Comparison of ENCODE assay signal across 8 mouse cellular contexts in the genomic region with DNA sequence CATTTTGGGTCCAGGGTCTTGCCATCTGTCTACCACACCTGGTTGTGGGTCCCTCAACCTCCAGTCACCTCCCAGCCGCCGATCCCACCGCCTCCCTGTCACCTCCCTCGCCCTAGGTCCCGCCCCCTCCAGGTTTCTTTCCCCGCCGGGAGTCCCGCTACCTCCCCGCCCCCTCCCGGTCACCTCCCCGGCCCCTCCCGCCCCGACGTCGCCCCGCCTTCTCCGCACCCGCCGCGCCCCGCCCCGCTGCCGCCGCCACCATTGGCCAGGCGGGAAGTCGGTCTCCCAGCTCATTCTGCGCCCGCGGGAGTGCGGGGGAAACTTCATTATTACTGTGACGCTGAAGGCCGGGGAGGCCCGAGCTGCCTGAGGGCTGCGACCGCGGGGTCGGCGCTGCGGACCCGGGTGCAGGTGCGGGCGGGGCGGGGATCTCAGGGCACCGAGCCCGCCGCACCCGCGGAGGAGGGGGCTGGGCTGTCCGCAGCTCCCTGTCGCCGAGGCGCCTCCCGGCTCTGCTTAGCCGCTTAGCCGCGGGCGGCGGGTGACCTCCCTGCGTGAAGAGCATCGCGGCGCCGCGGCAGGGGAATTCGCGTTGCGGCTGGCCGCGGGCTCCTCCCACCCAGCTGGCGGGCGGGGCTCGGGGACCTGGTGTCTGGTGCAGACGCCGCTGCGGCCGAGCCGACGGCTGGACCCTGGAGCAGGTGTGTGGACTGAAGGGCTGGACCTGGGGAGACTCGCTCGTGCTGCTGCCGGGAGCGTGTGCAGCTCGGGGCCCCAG. TPM values are rescaled to one million over a fixed set of nuclear protein-coding genes. Genes with fewer than 3 reads are reported as not detected.
DNase-seq lines count a peak whose midpoint lies in the region; ATAC-seq and TF ChIP-seq lines count a peak whose summit lies in the region.

A gene (plus strand): TSS at position 234 of the 778 bp plus-strand sequence.

- peaks cover 9 to 36% of the 10 kb centered on the region in 2 experiments for H3K4me1 ChIP-seq in CH12.LX (ENCODE audit: control insufficient read depth in 1 of 2, insufficient read depth in 2 of 2)
- H3K4me1 ChIP-seq in forebrain, embryonic 10.5 days = peaks cover 18% of the 10 kb centered on the region
- peaks cover 4% of the 10 kb centered on the region in 2 experiments; a peak in 2 of 4 replicates for H3K4me1 ChIP-seq in heart, embryonic 14.5 days (ENCODE audit: control insufficient read depth in 2 of 2, insufficient read depth in 2 of 2, low read length in 2 of 2)
- peaks cover 9% of the 10 kb centered on the region for H3K4me1 ChIP-seq in liver, postnatal 0 days (ENCODE audit: insufficient read depth)
- peaks cover 3% of the 10 kb centered on the region; the same call in 1 of the 2 replicates for H3K4me1 ChIP-seq in neural tube, embryonic 14.5 days (ENCODE audit: control insufficient read depth, insufficient read depth, low read length)

- in situ Hi-C loops in CH12.LX (cut with MboI; ENCODE audit: low pct_ligation_motif_present, low pct_unique_long_range_greater_than_20kb, low sequenced_read_pairs) = no loop called here

- H3K4me3 ChIP-seq in CH12.LX (replicated peaks in 1 of 3; ENCODE audit: low read depth in 2 of 3, low read length in 2 of 3, poor library complexity in 1 of 3) = peak within 1 kb of the TSS; percentile 66 to 80 (median 74)
- H3K4me3 ChIP-seq in forebrain, embryonic 10.5 days = peak within 1 kb of the TSS; percentile 84
- H3K4me3 ChIP-seq in heart, embryonic 14.5 days (ENCODE audit: control insufficient read depth in 1 of 2, insufficient read depth in 1 of 2, low read depth in 1 of 2, low read length in 2 of 2) = peak within 1 kb of the TSS; percentile 87 to 95
- H3K4me3 ChIP-seq in liver, postnatal 0 days (ENCODE audit: low read depth, low read length) = peak within 1 kb of the TSS; percentile 83
- peak within 1 kb of the TSS; percentile 81 for H3K4me3 ChIP-seq in neural tube, embryonic 14.5 days (ENCODE audit: low read depth, low read length)

- dilution Hi-C loops in CH12.LX (cut with MboI; ENCODE audit: extremely low pct_ligation_motif_present, extremely low pct_unique_long_range_greater_than_20kb, low sequenced_read_pairs) = no loop called here

- under 1% methylated on average over 68 of the region's 83 CpGs for WGBS in forebrain, embryonic 10.5 days
- WGBS in heart, embryonic 14.5 days = under 1% methylated on average over 63 of the region's 83 CpGs
- WGBS in liver, postnatal 0 days (ENCODE audit: insufficient replicate concordance) = 0% methylated on average over 51 of the region's 83 CpGs
- WGBS in neural tube, embryonic 14.5 days = 1% methylated on average over 69 of the region's 83 CpGs

- peak within 1 kb of the TSS; percentile 39 for H3K27ac ChIP-seq in CH12.LX (ENCODE audit: insufficient read depth, low read depth)
- H3K27ac ChIP-seq in forebrain, embryonic 10.5 days = peak within 1 kb of the TSS; percentile 89
- H3K27ac ChIP-seq in heart, embryonic 14.5 days (replicated peaks in 1 of 2; ENCODE audit: control insufficient read depth in 1 of 2, insufficient read depth in 1 of 2, low read depth in 2 of 2, low read length in 2 of 2) = peak within 1 kb of the TSS; percentile 88 to 93
- peak within 1 kb of the TSS; percentile 80 for H3K27ac ChIP-seq in liver, postnatal 0 days (ENCODE audit: low read depth)
- H3K27ac ChIP-seq in neural tube, embryonic 14.5 days (ENCODE audit: low read depth, low read length) = peak within 1 kb of the TSS; percentile 84

- no peaks in the 10 kb centered on the region for H3K27me3 ChIP-seq in CH12.LX (replicated peaks)
- peaks cover 10% of the 10 kb centered on the region for H3K27me3 ChIP-seq in forebrain, embryonic 10.5 days (ENCODE audit: poor library complexity, severe bottlenecking)
- no peaks in the 10 kb centered on the region for H3K27me3 ChIP-seq in heart, embryonic 14.5 days (ENCODE audit: control insufficient read depth, insufficient read depth, low read length)
- H3K27me3 ChIP-seq in liver, postnatal 0 days (ENCODE audit: insufficient read depth, low read length) = no peaks in the 10 kb centered on the region
- H3K27me3 ChIP-seq in neural tube, embryonic 14.5 days (ENCODE audit: control insufficient read depth, insufficient read depth, low read length) = no peaks in the 10 kb centered on the region

- no peaks in the 10 kb centered on the region; the same call in 1 of the 2 replicates for H3K79me2 ChIP-seq in CH12.LX (replicated peaks; ENCODE audit: control insufficient read depth, extremely low read depth, insufficient read depth, poor library complexity, severe bottlenecking)

- TF ChIP-seq RAD21 in CH12.LX (IDR thresholded peaks at IDR 0.05; ENCODE audit: low read depth, low read length) = no peak

- H3K4me2 ChIP-seq in CH12.LX (ENCODE audit: insufficient read depth, low read depth, poor library complexity, severe bottlenecking) = peak within 1 kb of the TSS; percentile 85
- peak within 1 kb of the TSS; percentile 83 for H3K4me2 ChIP-seq in heart, embryonic 14.5 days (ENCODE audit: low read length)
- H3K4me2 ChIP-seq in liver, postnatal 0 days (ENCODE audit: low read depth, low read length) = peak within 1 kb of the TSS; percentile 87
- H3K4me2 ChIP-seq in neural tube, embryonic 14.5 days (ENCODE audit: low read depth, low read length) = peak within 1 kb of the TSS; percentile 76

- peak; percentile 60 for DNase-seq in CH12.LX (ENCODE audit: extremely low read depth)
- DNase-seq in c-Kit-negative CD71-positive TER-119-positive erythroid progenitor cells, embryonic 14.5 days (ENCODE audit: low read depth, low spot score) = peak; percentile 40
- DNase-seq in forebrain, embryonic 10.5 days (ENCODE audit: extremely low spot score, low spot score) = peak; percentile 67
- peak; percentile 89 for DNase-seq in kidney, postnatal 14 days
- peak; percentile 90 for DNase-seq in liver, postnatal 0 days
- peak; percentile 78 for DNase-seq in testis, postnatal 14 days (ENCODE audit: low spot score)

- TF ChIP-seq EP300 in CH12.LX (IDR thresholded peaks at IDR 0.05; ENCODE audit: low read length) = no peak
- no peak for TF ChIP-seq EP300 in liver, postnatal 0 days (IDR thresholded peaks at IDR 0.05; ENCODE audit: low read depth)

- no peak for TF ChIP-seq CTCF in CH12.LX (conservative IDR thresholded peaks at IDR 0.05 in 1 of 2, IDR thresholded peaks at IDR 0.05 in 1 of 2; ENCODE audit: low read depth in 2 of 2, low read length in 2 of 2)
- no peak for TF ChIP-seq CTCF in liver, postnatal 0 days (IDR thresholded peaks at IDR 0.05; ENCODE audit: low read depth)

- TF ChIP-seq POLR2A in CH12.LX (IDR thresholded peaks at IDR 0.05; ENCODE audit: low read depth, low read length) = peak; percentile 66

- H3K9ac ChIP-seq in CH12.LX (ENCODE audit: insufficient read depth, low read depth) = peak within 1 kb of the TSS; percentile 50
- H3K9ac ChIP-seq in heart, embryonic 14.5 days (ENCODE audit: low read length) = peak within 1 kb of the TSS; percentile 85
- H3K9ac ChIP-seq in liver, postnatal 0 days (replicated peaks) = peak within 1 kb of the TSS; percentile 71
- H3K9ac ChIP-seq in neural tube, embryonic 14.5 days (replicated peaks; ENCODE audit: low read depth, low read length) = peak within 1 kb of the TSS; percentile 80

- no peaks in the 10 kb centered on the region for H3K9me3 ChIP-seq in CH12.LX (replicated peaks; ENCODE audit: low read length)
- no peaks in the 10 kb centered on the region for H3K9me3 ChIP-seq in forebrain, embryonic 10.5 days
- no peaks in the 10 kb centered on the region for H3K9me3 ChIP-seq in heart, embryonic 14.5 days (ENCODE audit: control insufficient read depth, low read length)
- no peaks in the 10 kb centered on the region for H3K9me3 ChIP-seq in liver, postnatal 0 days (ENCODE audit: low read length)
- no peaks in the 10 kb centered on the region for H3K9me3 ChIP-seq in neural tube, embryonic 14.5 days (ENCODE audit: control insufficient read depth, low read length)

- ATAC-seq in heart, embryonic 14.5 days (ENCODE audit: insufficient number of reproducible peaks, insufficient read depth, low FRiP score, low read depth) = peak; percentile 87
- peak; percentile 93 for ATAC-seq in liver, postnatal 0 days
- peak; percentile 89 for ATAC-seq in neural tube, embryonic 14.5 days (ENCODE audit: low read depth)

- H3K36me3 ChIP-seq in CH12.LX (replicated peaks in 1 of 2; ENCODE audit: control insufficient read depth in 1 of 2, insufficient read depth in 1 of 2, low read length in 1 of 2) = peaks cover 0 to 3% of the 10 kb centered on the region in 2 experiments
- H3K36me3 ChIP-seq in forebrain, embryonic 10.5 days (replicated peaks) = no peaks in the 10 kb centered on the region
- H3K36me3 ChIP-seq in heart, embryonic 14.5 days (ENCODE audit: control insufficient read depth, insufficient read depth, low read length) = no peaks in the 10 kb centered on the region
- H3K36me3 ChIP-seq in liver, postnatal 0 days (replicated peaks; ENCODE audit: insufficient read depth, low read length) = no peaks in the 10 kb centered on the region
- no peaks in the 10 kb centered on the region for H3K36me3 ChIP-seq in neural tube, embryonic 14.5 days (ENCODE audit: control insufficient read depth, insufficient read depth, low read length)

TF ChIP-seq in CH12.LX, 34 proteins besides CTCF, POLR2A, EP300 and RAD21 (continues in another document):
- TF ChIP-seq KAT2A (IDR thresholded peaks at IDR 0.05; ENCODE audit: insufficient replicate concordance, low read length) = no peak
- TF ChIP-seq ZNF384 (IDR thresholded peaks at IDR 0.05; ENCODE audit: low read depth, low read length) = no peak
- TF ChIP-seq MAX (IDR thresholded peaks at IDR 0.05; ENCODE audit: low read length) = 0 out of 2 replicates have a peak, but pooled peaks have one; percentile 41
- TF ChIP-seq SIN3A (IDR thresholded peaks at IDR 0.05; ENCODE audit: low read length) = peak; percentile 45; the same call in 1 of the 2 replicates
- no peak for TF ChIP-seq JUN (IDR thresholded peaks at IDR 0.05; ENCODE audit: insufficient read depth, low read depth, low read length)
- TF ChIP-seq NELFE (IDR thresholded peaks at IDR 0.05; ENCODE audit: low read depth, low read length) = peak; percentile 35; the same call in 1 of the 2 replicates
- TF ChIP-seq MAZ (IDR thresholded peaks at IDR 0.05; ENCODE audit: low read depth, low read length) = no peak
- no peak for TF ChIP-seq USF2 (conservative IDR thresholded peaks at IDR 0.05; ENCODE audit: low read depth, low read length)
- TF ChIP-seq GABPA (IDR thresholded peaks at IDR 0.05; ENCODE audit: insufficient replicate concordance, low read depth, low read length) = no peak
- TF ChIP-seq MXI1 (IDR thresholded peaks at IDR 0.05; ENCODE audit: low read depth, low read length) = no peak

RNA-seq across cellular contexts. Expression of the gene that starts here (rescaled TPM):
- total RNA-seq in CH12.LX (2012; rRNA removed) (10.9 and 15.7 TPM in 2 replicates), CH12.LX (2014; rRNA removed) (15.8 and 17.8 TPM in 2 replicates)
- 18.4 and 19.1 TPM in 2 replicates for polyA plus RNA-seq in CH12.LX (2012; ENCODE audit: insufficient read length, low read depth)
- polyA plus RNA-seq in forebrain, embryonic 10.5 days (2016; fragmentation: Nextera tagmentation; extraction: Ambion mirVana) = 7.0 and 7.5 TPM in 2 replicates
- polyA plus RNA-seq in heart, embryonic 14.5 days (2014; fragmentation: Nextera tagmentation; extraction: Ambion mirVana) = 58.2 and 65.8 TPM in 2 replicates
- 2.5 and 2.7 TPM in 2 replicates for polyA plus RNA-seq in liver, postnatal 0 days (2015; fragmentation: Nextera tagmentation; extraction: Ambion mirVana)
- polyA plus RNA-seq in neural tube, embryonic 14.5 days (2014; fragmentation: Nextera tagmentation; extraction: Ambion mirVana) = 38.9 and 41.7 TPM in 2 replicates

Comparison
In these comparisons a context has a peak if more than half of its experiments do, and no peak if none do; other contexts are left out.
1. Peak in every context shown above with its lines: DNase-seq, ATAC-seq, H3K4me3 ChIP-seq and H3K27ac ChIP-seq.
2. DNase-seq: peak in every context shown above with its lines; median percentile 90 in liver, postnatal 0 days; 89 in kidney, postnatal 14 days; 78 in testis, postnatal 14 days; 67 in forebrain, embryonic 10.5 days; 60 in CH12.LX; 40 in c-Kit-negative CD71-positive TER-119-positive erythroid progenitor cells, embryonic 14.5 days.
3. H3K27ac ChIP-seq: peak in every context shown above with its lines; median percentile 90 in heart, embryonic 14.5 days; 89 in forebrain, embryonic 10.5 days; 84 in neural tube, embryonic 14.5 days; 80 in liver, postnatal 0 days; 39 in CH12.LX.